Mouse (Mus musculus) heart, adult 2 months (tissue): ENCODE measurements around the gene Rin3.

Source experiments
- CTCF ChIP-seq: fragments of 200-600 bp; IDR thresholded peaks from 2 replicates; pipeline ENCODE4 v1.8.1; 2022; ENCODE audit warnings: antibody characterized with exemption, mild to moderate bottlenecking, moderate library complexity
- POLR2A ChIP-seq: fragments of 200-500 bp; IDR thresholded peaks from 2 replicates; pipeline ENCODE4 v1.6.1; 2011; ENCODE audit warnings: mild to moderate bottlenecking, low read depth, low read length, control low read depth; ENCODE audit not compliant: insufficient read depth

GRCm38 (mm10) chr12:102422065-102422464 lies 139.2 kb downstream of the Rin3 start:
- no peak for TF ChIP-seq CTCF
- TF ChIP-seq POLR2A = no peak
